Mouse (Mus musculus) CH12.LX (cell line): Measurements from ENCODE around the gene Rarg. TPM values are rescaled to one million over a fixed set of nuclear protein-coding genes. Genes with fewer than 3 reads are reported as not detected.

Experiments used
- DNase-seq: peaks from one replicate; pipeline ENCODE4 v3.0.0-alpha.2; 2013; ENCODE audit errors: extremely low read depth
- H3K27ac ChIP-seq: 2 replicates; pipeline ENCODE4 v1.5.1; 2012; ENCODE audit warnings: low read depth, mild to moderate bottlenecking, control low read depth, moderate library complexity; ENCODE audit not compliant: insufficient read depth
- H3K27me3 ChIP-seq: replicated peaks from 2 replicates; pipeline ENCODE3; 2012; ENCODE audit warnings: inconsistent platforms
- H3K36me3 ChIP-seq, 2 experiments: replicated peaks in 1 of 2; 2 replicates each; pipeline versions ENCODE3 to v1.6.1; 2012; ENCODE audit warnings: inconsistent platforms in 1 of 2, low read length in 1 of 2, mild to moderate bottlenecking in 1 of 2, mixed read lengths in 1 of 2, moderate library complexity in 1 of 2; ENCODE audit not compliant: control insufficient read depth in 1 of 2, insufficient read depth in 1 of 2
- H3K4me1 ChIP-seq, 2 experiments: 2 replicates each; pipeline ENCODE4 v1.6.1; 2012; ENCODE audit warnings: inconsistent platforms in 1 of 2, moderate library complexity in 1 of 2; ENCODE audit not compliant: insufficient read depth in 2 of 2, control insufficient read depth in 1 of 2
- H3K4me2 ChIP-seq: 2 replicates; pipeline ENCODE4 v1.6.1; 2012; ENCODE audit warnings: low read depth, mild to moderate bottlenecking, control low read depth; ENCODE audit not compliant: poor library complexity, insufficient read depth, severe bottlenecking
- H3K4me3 ChIP-seq, 3 experiments: fragments of 150-350 bp in 1 of 3; sonication (generic) in 1 of 3; replicated peaks in 1 of 3; 2 replicates each; pipeline versions ENCODE3 to v1.5.1; 2011 to 2012; ENCODE audit warnings: low read depth in 2 of 3, low read length in 2 of 3, mild to moderate bottlenecking in 2 of 3, moderate library complexity in 2 of 3, control low read depth in 1 of 3, improper control_type of control experiment in 1 of 3, inconsistent platforms in 1 of 3, mixed read lengths in 1 of 3; ENCODE audit not compliant: poor library complexity in 1 of 3
- H3K79me2 ChIP-seq: replicated peaks from 2 replicates; pipeline ENCODE4 v1.6.1; 2012; ENCODE audit warnings: mild to moderate bottlenecking, moderate library complexity; ENCODE audit not compliant: control insufficient read depth, poor library complexity, insufficient read depth, severe bottlenecking; ENCODE audit errors: extremely low read depth
- H3K9ac ChIP-seq: 2 replicates; pipeline ENCODE4 v1.6.1; 2012; ENCODE audit warnings: low read depth, mild to moderate bottlenecking, control low read depth, moderate library complexity; ENCODE audit not compliant: insufficient read depth
- H3K9me3 ChIP-seq: replicated peaks from 2 replicates; pipeline ENCODE3; 2012; ENCODE audit warnings: low read length, inconsistent platforms, mixed read lengths
- CHD2 ChIP-seq: IDR thresholded peaks from 2 replicates; pipeline ENCODE4 v1.6.1; 2011; ENCODE audit warnings: low read length, improper control_type of control experiment
- ELF1 ChIP-seq: IDR thresholded peaks from 2 replicates; pipeline ENCODE4 v1.6.1; 2014; ENCODE audit warnings: low read depth, mild to moderate bottlenecking, inconsistent platforms, low read length, improper control_type of control experiment
- ETS1 ChIP-seq: conservative IDR thresholded peaks from 2 replicates; pipeline ENCODE4 v1.6.1; 2012; ENCODE audit warnings: low read depth, mild to moderate bottlenecking, inconsistent platforms, low read length, improper control_type of control experiment, moderate library complexity
- IRF4 ChIP-seq: IDR thresholded peaks from 2 replicates; pipeline ENCODE4 v1.6.1; 2014; ENCODE audit warnings: low read depth, mild to moderate bottlenecking, inconsistent platforms, low read length, improper control_type of control experiment
- JUND ChIP-seq: conservative IDR thresholded peaks from 2 replicates; pipeline ENCODE4 v1.6.1; 2011; ENCODE audit warnings: low read depth, low read length, improper control_type of control experiment
- MEF2A ChIP-seq: IDR thresholded peaks from 2 replicates; pipeline ENCODE4 v1.6.1; 2014; ENCODE audit warnings: low read depth, mild to moderate bottlenecking, inconsistent platforms, low read length, improper control_type of control experiment, borderline replicate concordance
- MXI1 ChIP-seq: IDR thresholded peaks from 2 replicates; pipeline ENCODE4 v1.6.1; 2011; ENCODE audit warnings: mild to moderate bottlenecking, low read depth, low read length, improper control_type of control experiment
- NELFE ChIP-seq: IDR thresholded peaks from 2 replicates; pipeline ENCODE4 v1.6.1; 2011; ENCODE audit warnings: low read depth, low read length, improper control_type of control experiment
- NRF1 ChIP-seq: IDR thresholded peaks from 2 replicates; pipeline ENCODE4 v1.6.1; 2014; ENCODE audit warnings: low read depth, mild to moderate bottlenecking, inconsistent platforms, low read length, improper control_type of control experiment, moderate library complexity
- PAX5 ChIP-seq: IDR thresholded peaks from 2 replicates; pipeline ENCODE4 v1.6.1; 2012; ENCODE audit warnings: low read length, inconsistent platforms, mixed read lengths
- RCOR1 ChIP-seq: conservative IDR thresholded peaks from 2 replicates; pipeline ENCODE4 v1.6.1; 2012; ENCODE audit warnings: low read depth, mild to moderate bottlenecking, inconsistent platforms, low read length, improper control_type of control experiment
- UBTF ChIP-seq: IDR thresholded peaks from 2 replicates; pipeline ENCODE4 v1.6.1; 2012; ENCODE audit warnings: low read depth, mild to moderate bottlenecking, inconsistent platforms, low read length, improper control_type of control experiment, moderate library complexity
- USF1 ChIP-seq: IDR thresholded peaks from 2 replicates; pipeline ENCODE4 v1.6.1; 2014; ENCODE audit warnings: low read depth, mild to moderate bottlenecking, inconsistent platforms, low read length, improper control_type of control experiment
- ZC3H11A ChIP-seq: IDR thresholded peaks from 2 replicates; pipeline ENCODE4 v1.6.1; 2012; ENCODE audit warnings: low read depth, mild to moderate bottlenecking, inconsistent platforms, low read length, improper control_type of control experiment
- ZMIZ1 ChIP-seq: IDR thresholded peaks from 2 replicates; pipeline ENCODE4 v1.6.1; 2012; ENCODE audit warnings: low read depth, mild to moderate bottlenecking, inconsistent platforms, low read length, improper control_type of control experiment
- ZNF384 ChIP-seq: IDR thresholded peaks from 2 replicates; pipeline ENCODE4 v1.6.1; 2012; ENCODE audit warnings: low read depth, low read length, improper control_type of control experiment, inconsistent platforms
- dilution Hi-C: fragments of 300-500 bp; cut with MboI; formaldehyde crosslinking; loops from 2 replicates; pipeline ENCODE4 v1.14.3; 2020; ENCODE audit warnings: low sequenced_read_pairs; ENCODE audit not compliant: extremely low pct_unique_long_range_greater_than_20kb, extremely low pct_ligation_motif_present
- in situ Hi-C: fragments of 300-500 bp; cut with MboI; formaldehyde crosslinking; loops from 3 replicates; pipeline ENCODE4 v1.14.3; 2019; ENCODE audit warnings: low sequenced_read_pairs, low pct_ligation_motif_present, low pct_unique_long_range_greater_than_20kb, mixed read lengths
- polyA plus RNA-seq: library from polyadenylated mRNA; unstranded; fragments of >175 nt; gene quantifications from 2 replicates; pipeline ENCODE4 v1.2.1, GENCODE M21; 2012; ENCODE audit warnings: low read depth; ENCODE audit not compliant: insufficient read length
- total RNA-seq, 2 experiments: library from RNA; depleted of rRNA; stranded (reverse); fragments of 300-350 nt in 1 of 2; fragments of >200 nt in 1 of 2; gene quantifications; 2 replicates each; pipeline ENCODE4 v1.2.3; 2012 to 2014

Gene Rarg
- total and polyA plus RNA-seq, 3 experiments = 0.17 to 0.76 (median 0.64) TPM

- Histone ChIP-seq H3K4me1 (peaks cover 3 to 27% of the 10 kb centered on the region in 2 experiments; a peak in 2 of 4 replicates), H3K9me3 (no peaks in the 10 kb centered on the region)
- TF ChIP-seq NRF1 (no peak), JUND (no peak), UBTF (no peak), MEF2A (no peak), USF1 (no peak), CHD2 (no peak), PAX5 (no peak)
- TF ChIP-seq, all 38 proteins: peak for 0
- no peak overlapping the region for H3K9ac ChIP-seq
- no peaks in the 10 kb centered on the region for H3K36me3 ChIP-seq
- in situ Hi-C loops = no loop called here
- no peak overlapping the region for H3K4me2 ChIP-seq
- no peak overlapping the region for H3K27ac ChIP-seq
- no peak for DNase-seq
- H3K27me3 ChIP-seq = peaks cover 60% of the 10 kb centered on the region
- no peaks in the 10 kb centered on the region for H3K79me2 ChIP-seq
- H3K4me3 ChIP-seq = no peak overlapping the region
- dilution Hi-C loops = no loop called here
Observed at GRCm38 (mm10) chr15:102244306-102245191, 12.8 kb downstream of the Rarg start.

DNA sequence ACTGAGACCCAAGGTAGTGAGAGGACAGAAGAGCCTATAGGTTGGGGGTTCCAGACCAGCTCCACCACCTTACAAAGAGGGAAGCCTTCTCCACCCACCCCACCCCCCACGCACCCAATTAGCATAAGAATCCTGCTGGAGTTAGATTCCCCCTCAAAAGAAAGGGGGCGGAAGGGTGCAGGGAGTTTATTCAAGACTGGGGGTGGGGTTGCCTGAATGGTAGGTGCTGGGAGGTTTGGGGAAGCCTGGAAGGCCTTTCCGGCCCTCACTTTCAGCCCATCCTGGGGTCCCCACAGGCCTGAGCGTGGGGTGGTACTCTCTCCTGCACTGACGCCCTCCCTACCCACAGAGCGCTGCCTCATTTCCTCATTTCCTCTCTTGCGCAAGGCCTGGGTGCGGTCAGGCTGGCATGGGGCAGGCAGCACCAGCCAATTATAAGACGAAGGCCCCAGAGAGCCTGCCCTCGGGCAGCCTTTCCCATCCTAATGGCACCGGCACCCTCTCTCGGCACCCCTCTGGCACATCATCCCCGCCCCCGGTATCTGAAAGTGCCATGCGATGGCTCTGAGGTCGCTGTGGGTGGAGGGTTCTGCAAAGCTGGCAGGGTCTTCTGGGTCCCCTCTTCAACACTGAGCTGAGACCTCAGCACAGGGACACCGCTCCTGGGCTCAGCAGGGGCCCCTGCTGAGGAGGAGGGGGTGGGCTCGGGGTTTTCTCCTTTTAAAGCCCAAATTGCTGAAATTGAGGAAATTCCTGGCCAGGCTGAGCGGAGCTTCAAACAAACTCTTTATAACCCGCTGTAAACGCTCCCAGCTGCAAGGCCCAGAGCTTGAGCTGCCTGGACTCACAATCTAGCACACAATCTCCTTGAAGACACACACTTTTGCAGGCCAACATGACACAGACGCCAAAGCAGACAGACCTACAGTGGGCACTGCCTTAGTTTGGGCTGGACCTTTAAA is 13.8 kb downstream of the Rarg start:
- Histone ChIP-seq H3K4me1 (peaks cover 6 to 34% of the 10 kb centered on the region in 2 experiments; a peak in 3 of 4 replicates), H3K27ac (no peak overlapping the region), H3K27me3 (peaks cover 50% of the 10 kb centered on the region), H3K4me2 (no peak overlapping the region), H3K79me2 (no peaks in the 10 kb centered on the region), H3K4me3 (no peak overlapping the region), H3K36me3 (no peaks in the 10 kb centered on the region), H3K9me3 (no peaks in the 10 kb centered on the region), H3K9ac (no peak overlapping the region)
- no peak for TF ChIP-seq USF1
- TF ChIP-seq NRF1 = no peak
- no peak for TF ChIP-seq ZNF384
- TF ChIP-seq MXI1 = no peak
- TF ChIP-seq NELFE = no peak
- no peak for TF ChIP-seq RCOR1
- no peak for TF ChIP-seq ETS1
- TF ChIP-seq ELF1 = no peak
- TF ChIP-seq IRF4 = no peak
- no peak for TF ChIP-seq ZMIZ1
- TF ChIP-seq ZC3H11A = no peak
- in situ Hi-C loops (no loop called here), dilution Hi-C loops (no loop called here)
- no peak for DNase-seq
